Mouse (Mus musculus) C2C12 (cell line): ENCODE measurements around the gene Slc12a1. TPM values are rescaled to one million over a fixed set of nuclear protein-coding genes. Genes with fewer than 3 reads are reported as not detected.
A peak's percentile ranks its signal among the peaks of the same experiment; 100 is the strongest.

Source experiments
- H3K27me3 ChIP-seq: one replicate; pipeline ENCODE4 v1.6.1; 2011; ENCODE audit not compliant: control insufficient read depth, insufficient read depth, insufficient read length
- H3K36me3 ChIP-seq: one replicate; pipeline ENCODE4 v1.6.1; 2011; ENCODE audit not compliant: control insufficient read depth, insufficient read depth
- H3K4me3 ChIP-seq: one replicate; pipeline ENCODE4 v1.5.1; 2011; ENCODE audit warnings: mild to moderate bottlenecking, control low read depth; ENCODE audit not compliant: poor library complexity, insufficient read depth, severe bottlenecking
- H3K79me2 ChIP-seq: one replicate; pipeline ENCODE4 v1.6.1; 2011; ENCODE audit not compliant: control insufficient read depth, insufficient read depth
- H3K79me3 ChIP-seq: one replicate; pipeline ENCODE4 v1.6.1; 2011; ENCODE audit warnings: low read depth, control low read depth
- H3ac ChIP-seq: one replicate; pipeline ENCODE3; 2011; ENCODE audit warnings: low read depth; ENCODE audit not compliant: control insufficient read depth, insufficient read length
- CEBPB ChIP-seq: IDR thresholded peaks from one replicate; pipeline ENCODE4 v1.6.1; 2011; ENCODE audit warnings: low read depth, mild to moderate bottlenecking, control low read depth, moderate library complexity
- CTCF ChIP-seq: IDR thresholded peaks from one replicate; pipeline ENCODE4 v1.5.1; 2011; ENCODE audit not compliant: control insufficient read depth, insufficient read depth, insufficient read length
- FOSL1 ChIP-seq: IDR thresholded peaks from one replicate; pipeline ENCODE4 v1.8.0; 2011; ENCODE audit warnings: mild to moderate bottlenecking, low read length; ENCODE audit not compliant: poor library complexity, insufficient read depth, severe bottlenecking
- MAX ChIP-seq: IDR thresholded peaks from one replicate; pipeline ENCODE4 v1.6.1; 2011; ENCODE audit warnings: mild to moderate bottlenecking, control low read depth
- MYOD1 ChIP-seq: IDR thresholded peaks from one replicate; pipeline ENCODE4 v1.6.1; 2011; ENCODE audit warnings: low read depth; ENCODE audit not compliant: control insufficient read depth, insufficient read length
- MYOG ChIP-seq: IDR thresholded peaks from one replicate; pipeline ENCODE4 v1.6.1; 2011; ENCODE audit not compliant: control insufficient read depth, insufficient read length; ENCODE audit errors: extremely low read depth
- USF1 ChIP-seq: IDR thresholded peaks from one replicate; pipeline ENCODE4 v1.6.1; 2011; ENCODE audit warnings: low read depth, mild to moderate bottlenecking, control low read depth, moderate library complexity
- polyA plus RNA-seq: library from polyadenylated mRNA; unstranded; fragments of >200 nt; fragmentation: generic; extraction: Trizol; gene quantifications from one replicate; pipeline ENCODE4 v1.2.1, GENCODE M21; 2012; ENCODE audit warnings: missing spikeins

The Slc12a1 gene
- polyA plus RNA-seq, 1 experiment: not detected

GRCm38 (mm10) chr2:125214592-125214991, 62.3 kb downstream of the Slc12a1 start:
- Histone ChIP-seq H3K4me3 (no peak overlapping the region), H3K27me3 (no peaks in the 10 kb centered on the region), H3ac (no peak overlapping the region), H3K79me2 (no peaks in the 10 kb centered on the region), H3K36me3 (no peaks in the 10 kb centered on the region), H3K79me3 (no peaks in the 10 kb centered on the region)
- TF ChIP-seq MYOD1: no peak
- peak; percentile 42 for TF ChIP-seq CTCF
- TF ChIP-seq CEBPB: no peak
- TF ChIP-seq MYOG: no peak
- no peak for TF ChIP-seq USF1
- TF ChIP-seq MAX: no peak

- no peaks in the 10 kb centered on the region for H3K27me3 ChIP-seq
- peak; percentile 33 for TF ChIP-seq CEBPB
- TF ChIP-seq CTCF: no peak
- no peaks in the 10 kb centered on the region for H3K36me3 ChIP-seq
- no peak overlapping the region for H3ac ChIP-seq
- no peak overlapping the region for H3K4me3 ChIP-seq
- no peaks in the 10 kb centered on the region for H3K79me2 ChIP-seq
- H3K79me3 ChIP-seq: no peaks in the 10 kb centered on the region
Measured at GRCm38 (mm10) chr2:125217286-125217685, 65.0 kb downstream of the Slc12a1 start.

- Histone ChIP-seq H3K4me3 (no peak overlapping the region), H3K79me2 (no peaks in the 10 kb centered on the region), H3K79me3 (no peaks in the 10 kb centered on the region), H3ac (no peak overlapping the region), H3K36me3 (no peaks in the 10 kb centered on the region), H3K27me3 (no peaks in the 10 kb centered on the region)
- TF ChIP-seq USF1: no peak
- TF ChIP-seq CEBPB: peak; percentile 5
- no peak for TF ChIP-seq FOSL1
- TF ChIP-seq MYOD1: no peak
- no peak for TF ChIP-seq MAX
- TF ChIP-seq MYOG: no peak
- no peak for TF ChIP-seq CTCF
Measured at GRCm38 (mm10) chr2:125218566-125218965, 66.3 kb downstream of the Slc12a1 start.

- H3ac ChIP-seq: no peak overlapping the region
- H3K27me3 ChIP-seq: no peaks in the 10 kb centered on the region
- H3K79me3 ChIP-seq: no peaks in the 10 kb centered on the region
- H3K36me3 ChIP-seq: no peaks in the 10 kb centered on the region
- TF ChIP-seq FOSL1: no peak
- no peak for TF ChIP-seq MYOD1
- TF ChIP-seq CTCF: no peak
- no peak for TF ChIP-seq MYOG
- no peak for TF ChIP-seq MAX
- TF ChIP-seq USF1: no peak
- TF ChIP-seq CEBPB: no peak
- no peak overlapping the region for H3K4me3 ChIP-seq
- no peaks in the 10 kb centered on the region for H3K79me2 ChIP-seq
Measured at GRCm38 (mm10) chr2:125219268-125219667, 67.0 kb downstream of the Slc12a1 start.

- Histone ChIP-seq H3K27me3 (no peaks in the 10 kb centered on the region), H3K79me2 (no peaks in the 10 kb centered on the region), H3K79me3 (no peaks in the 10 kb centered on the region), H3K4me3 (no peak overlapping the region), H3ac (no peak overlapping the region), H3K36me3 (no peaks in the 10 kb centered on the region)
- no peak for TF ChIP-seq USF1
Measured at GRCm38 (mm10) chr2:125221673-125222072, 69.4 kb downstream of the Slc12a1 start.

GRCm38 (mm10) chr2:125228472-125229409, 76.4 kb downstream of the Slc12a1 start:
- no peak for TF ChIP-seq CEBPB
- no peak for TF ChIP-seq MAX
- no peak for TF ChIP-seq FOSL1
- no peak for TF ChIP-seq MYOD1
- no peak for TF ChIP-seq USF1
- TF ChIP-seq CTCF: no peak
- TF ChIP-seq MYOG: no peak
- Histone ChIP-seq H3K27me3 (no peaks in the 10 kb centered on the region), H3K4me3 (no peak overlapping the region), H3K79me2 (no peaks in the 10 kb centered on the region), H3ac (no peak overlapping the region), H3K79me3 (no peaks in the 10 kb centered on the region), H3K36me3 (no peaks in the 10 kb centered on the region)
